Comparison of ENCODE assay signal across 18 mouse cellular contexts in genomic region chr7:138061116-138061515, GRCm38 (mm10).
DNase-seq lines count a peak whose midpoint lies in the region; ATAC-seq lines count a peak whose summit lies in the region.
"Had no signal": no experiment of that assay in that cellular context is flagged by ENCODE, and none has a peak within 500 bp of the region (broad histone marks: within the 10 kb centered on the region; RNA-seq: fewer than 3 reads in every experiment).

No protein-coding gene starts in this region.

- H3K4me1 ChIP-seq in midbrain, embryonic 10.5 days, result peaks cover 7% of the 10 kb centered on the region
- H3K4me1 ChIP-seq in midbrain, embryonic 13.5 days (replicated peaks), result 0 out of 2 replicates have a peak, but pooled peaks cover 5% of the 10 kb centered on the region
- H3K4me1 ChIP-seq: limb, embryonic 13.5 days; liver, embryonic 15.5 days had no signal

- H3K4me3 ChIP-seq in midbrain, embryonic 10.5 days, result no peak overlapping the region
- H3K4me3 ChIP-seq in midbrain, embryonic 13.5 days (replicated peaks), result no peak overlapping the region
- H3K4me3 ChIP-seq: embryonic facial prominence, embryonic 12.5 days; hindbrain, embryonic 13.5 days; limb, embryonic 13.5 days; liver, embryonic 15.5 days; midbrain, embryonic 12.5 days; neural tube, embryonic 13.5 days had no signal

- peak; percentile 29 for DNase-seq in midbrain, embryonic 10.5 days (ENCODE audit: low spot score)
- DNase-seq in adrenal gland, postnatal 14 days, result peak; percentile 59
- DNase-seq in embryo, embryonic 11.5 days (ENCODE audit: low read depth, low spot score), result peak; percentile 13
- DNase-seq in retina, embryonic 14.5 days (ENCODE audit: low spot score), result peak; percentile 45
- DNase-seq in gastrocnemius, adult 8-10 months (ENCODE audit: low spot score in 2 of 2), result no peak
- no peak for DNase-seq in kidney, postnatal 25 days
- DNase-seq: cerebellum, adult 2 months; gastrocnemius, postnatal 36 days; kidney, adult 18-20 months; lung, postnatal 14 days had no signal

- H3K36me3 ChIP-seq in midbrain, embryonic 10.5 days, result no peaks in the 10 kb centered on the region
- H3K36me3 ChIP-seq in midbrain, embryonic 13.5 days, result no peaks in the 10 kb centered on the region
- H3K36me3 ChIP-seq: embryonic facial prominence, embryonic 12.5 days; G1E; hindbrain, embryonic 13.5 days; limb, embryonic 13.5 days; liver, embryonic 15.5 days; midbrain, embryonic 12.5 days; neural tube, embryonic 13.5 days had no signal

- H3K4me2 ChIP-seq in midbrain, embryonic 13.5 days (replicated peaks), result no peak overlapping the region
- H3K4me2 ChIP-seq: embryonic facial prominence, embryonic 12.5 days; hindbrain, embryonic 13.5 days; limb, embryonic 13.5 days; liver, embryonic 15.5 days; midbrain, embryonic 12.5 days; neural tube, embryonic 13.5 days had no signal

- H3K27ac ChIP-seq in midbrain, embryonic 10.5 days (replicated peaks), result 0 out of 2 replicates have a peak overlapping the region, but pooled peaks have one; percentile 33
- no peak overlapping the region for H3K27ac ChIP-seq in midbrain, embryonic 13.5 days
- H3K27ac ChIP-seq: embryonic facial prominence, embryonic 12.5 days; hindbrain, embryonic 13.5 days; limb, embryonic 13.5 days; liver, embryonic 15.5 days; midbrain, embryonic 12.5 days; neural tube, embryonic 13.5 days had no signal

- ATAC-seq in midbrain, embryonic 13.5 days, result no peak

- no peaks in the 10 kb centered on the region for H3K9me3 ChIP-seq in midbrain, embryonic 10.5 days (replicated peaks)
- no peaks in the 10 kb centered on the region for H3K9me3 ChIP-seq in midbrain, embryonic 13.5 days
- H3K9me3 ChIP-seq: embryonic facial prominence, embryonic 12.5 days; hindbrain, embryonic 13.5 days; limb, embryonic 13.5 days; liver, embryonic 15.5 days; midbrain, embryonic 12.5 days; neural tube, embryonic 13.5 days had no signal

- 30% methylated on average over 7 of the region's 7 CpGs for WGBS in midbrain, embryonic 10.5 days
- WGBS in midbrain, embryonic 13.5 days, result 32% methylated on average over 7 of the region's 7 CpGs

- H3K27me3 ChIP-seq in midbrain, embryonic 10.5 days (ENCODE audit: low read depth, poor library complexity, severe bottlenecking), result no peaks in the 10 kb centered on the region
- no peaks in the 10 kb centered on the region for H3K27me3 ChIP-seq in midbrain, embryonic 13.5 days
- H3K27me3 ChIP-seq: embryonic facial prominence, embryonic 12.5 days; hindbrain, embryonic 13.5 days; limb, embryonic 13.5 days; liver, embryonic 15.5 days; midbrain, embryonic 12.5 days; neural tube, embryonic 13.5 days had no signal

- H3K9ac ChIP-seq in midbrain, embryonic 13.5 days (replicated peaks), result no peak overlapping the region
- H3K9ac ChIP-seq: embryonic facial prominence, embryonic 12.5 days; hindbrain, embryonic 13.5 days; limb, embryonic 13.5 days; liver, embryonic 15.5 days; midbrain, embryonic 12.5 days; neural tube, embryonic 13.5 days had no signal

Comparison
In these comparisons a context has a peak if more than half of its experiments do, and no peak if none do; other contexts are left out.
1. DNase-seq: peak in midbrain, embryonic 10.5 days (single experiment), adrenal gland, postnatal 14 days (single experiment), embryo, embryonic 11.5 days (single experiment) and retina, embryonic 14.5 days (single experiment); none in gastrocnemius, adult 8-10 months (0 of 2) and kidney, postnatal 25 days (0 of 2).